Mouse (Mus musculus) telencephalon, adult 2 months (tissue): Measurements from ENCODE around the gene Bola2.
"Not testable (repeated sequence)": the region's sequence is repeated elsewhere in the genome, so short reads cannot be mapped to it uniquely, and the experiment has no call there.

Experiments used
- DNase-seq: peaks from one replicate; pipeline ENCODE4 v3.0.0-alpha.2; 2011; ENCODE audit warnings: low read depth, low spot score

Gene Bola2

GRCm38 (mm10) chr7:126708175-126708952 is 13.2 kb downstream of the Bola2 start:
- no peak for DNase-seq

GRCm38 (mm10) chr7:126710266-126710665 is 15.1 kb downstream of the Bola2 start:
- DNase-seq: no peak

- no peak for DNase-seq
Measured at GRCm38 (mm10) chr7:126711910-126712309, 16.7 kb downstream of the Bola2 start.

- DNase-seq: no peak
Measured at GRCm38 (mm10) chr7:126715679-126716078, 20.5 kb downstream of the Bola2 start.

- DNase-seq: no peak
Measured at GRCm38 (mm10) chr7:126717566-126717965, 22.4 kb downstream of the Bola2 start.

GRCm38 (mm10) chr7:126718787-126719337 is 23.7 kb downstream of the Bola2 start:
- no peak for DNase-seq

GRCm38 (mm10) chr7:126721635-126722034 is 26.4 kb downstream of the Bola2 start:
- no peak for DNase-seq

- DNase-seq: no peak
Measured at GRCm38 (mm10) chr7:126725077-126725476, 29.9 kb downstream of the Bola2 start.

GRCm38 (mm10) chr7:126725667-126726066 is 30.5 kb downstream of the Bola2 start:
- DNase-seq: no peak

- not testable (repeated sequence) for DNase-seq
Measured at GRCm38 (mm10) chr7:126730256-126730789, 35.1 kb downstream of the Bola2 start.

GRCm38 (mm10) chr7:126736122-126736521 is 40.9 kb downstream of the Bola2 start:
- DNase-seq: no peak

GRCm38 (mm10) chr7:126739551-126739950 is 44.4 kb downstream of the Bola2 start:
- DNase-seq: no peak

- no peak for DNase-seq
Measured at GRCm38 (mm10) chr7:126740132-126740735, 45.0 kb downstream of the Bola2 start.

GRCm38 (mm10) chr7:126740977-126741376 is 45.8 kb downstream of the Bola2 start:
- no peak for DNase-seq

- no peak for DNase-seq
Measured at GRCm38 (mm10) chr7:126741452-126741851, 46.3 kb downstream of the Bola2 start.

- DNase-seq: no peak
Measured at GRCm38 (mm10) chr7:126741964-126742482, 46.8 kb downstream of the Bola2 start.

- peak; percentile 56 for DNase-seq
Measured at GRCm38 (mm10) chr7:126746066-126746465, 50.9 kb downstream of the Bola2 start.

GRCm38 (mm10) chr7:126746798-126747197 is 51.6 kb downstream of the Bola2 start:
- DNase-seq: no peak

- DNase-seq: no peak
Measured at GRCm38 (mm10) chr7:126748824-126749223, 53.6 kb downstream of the Bola2 start.
